Mouse (Mus musculus) embryo, embryonic 10.5 days (tissue): Measurements from ENCODE around the gene Cmtm7.

Experiments used
- DNase-seq: peaks from one replicate; pipeline ENCODE4 v3.0.0-alpha.2; 2015; ENCODE audit warnings: low spot score

The Cmtm7 gene

DNA sequence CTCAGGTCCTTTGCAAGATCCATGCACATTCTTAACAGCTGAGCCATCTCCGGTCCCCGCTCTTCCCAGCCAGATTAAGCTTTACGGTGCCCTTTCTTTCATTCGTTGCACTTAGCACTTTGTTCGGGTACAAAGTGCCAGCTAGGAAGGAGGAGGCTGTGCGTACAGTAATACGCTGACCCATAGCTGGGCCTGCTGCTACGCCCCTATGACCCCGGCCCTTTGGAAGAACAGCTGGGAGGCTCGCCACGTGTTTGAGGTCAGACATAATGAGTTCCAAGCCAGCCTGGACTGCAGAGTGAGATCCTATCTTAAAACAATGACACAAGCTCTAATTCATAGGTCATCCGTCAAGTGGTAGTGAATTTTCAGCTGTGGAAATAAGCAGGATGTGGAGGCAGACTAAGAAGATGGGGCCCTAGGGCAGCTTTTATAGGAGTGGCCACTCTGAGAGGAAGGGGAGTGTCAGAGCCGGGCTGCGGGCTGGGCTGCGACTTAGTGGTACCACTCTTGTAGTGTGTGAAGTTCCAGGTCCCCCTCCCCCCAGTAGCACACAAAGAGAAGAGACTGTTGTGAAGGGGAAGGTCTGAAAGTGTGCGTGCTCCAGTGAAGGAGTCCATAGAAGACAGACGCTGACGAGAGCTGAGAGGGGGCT is 64.9 kb downstream of the Cmtm7 start:
- DNase-seq = peak; percentile 39

DNA sequence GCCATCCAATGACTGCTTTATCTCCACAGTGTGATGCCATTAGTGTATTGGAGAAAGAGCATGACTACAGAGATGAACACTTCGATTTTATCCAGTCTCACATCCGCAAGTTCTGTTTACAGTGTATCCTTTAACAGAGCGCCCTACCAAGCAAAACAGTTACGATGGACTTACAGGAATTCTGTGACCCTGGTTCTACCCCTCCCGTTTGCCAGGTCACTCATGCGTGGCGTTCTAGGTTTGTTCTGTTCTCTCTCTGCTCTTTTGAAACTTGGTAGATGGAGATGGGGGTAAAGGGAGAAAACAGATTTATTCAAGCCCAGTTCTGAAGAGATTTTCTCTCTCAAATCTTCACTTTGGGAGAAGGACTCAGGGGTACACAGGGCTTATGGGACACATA is 68.2 kb downstream of the Cmtm7 start:
- DNase-seq = no peak

GRCm38 (mm10) chr9:114710345-114710744 is 71.3 kb downstream of the Cmtm7 start:
- peak; percentile 33 for DNase-seq

- DNase-seq = no peak
Observed at GRCm38 (mm10) chr9:114707805-114708204, 73.9 kb downstream of the Cmtm7 start.
